Mouse (Mus musculus) limb, embryonic 13.5 days (tissue): ENCODE data around the gene 1110032A03Rik. TPM values are rescaled to one million over a fixed set of nuclear protein-coding genes. Genes with fewer than 3 reads are reported as not detected.

Experiments used
- ATAC-seq: fragments of 200-750 bp; cut with Nextera tagmentation; 2 replicates; pipeline ENCODE4 v1.8.0; 2017; ENCODE audit warnings: low read depth, moderate number of reproducible peaks, moderate TSS enrichment; ENCODE audit not compliant: low FRiP score
- H3K27ac ChIP-seq: fragments of 300-500 bp; sonication (generic); 2 replicates; pipeline ENCODE4 v1.5.1; 2015; ENCODE audit warnings: inconsistent platforms, mild to moderate bottlenecking, moderate library complexity
- H3K27me3 ChIP-seq: fragments of 300-500 bp; sonication (generic); 2 replicates; pipeline ENCODE4 v1.6.1; 2015; ENCODE audit warnings: mild to moderate bottlenecking, inconsistent platforms
- H3K36me3 ChIP-seq: fragments of 300-500 bp; sonication (generic); 2 replicates; pipeline ENCODE4 v1.6.1; 2015; ENCODE audit warnings: inconsistent platforms, mild to moderate bottlenecking, moderate library complexity
- H3K4me1 ChIP-seq: fragments of 300-500 bp; sonication (generic); 2 replicates; pipeline ENCODE4 v1.6.1; 2015; ENCODE audit warnings: inconsistent platforms
- H3K4me2 ChIP-seq: fragments of 300-500 bp; sonication (generic); replicated peaks from 2 replicates; pipeline ENCODE4 v1.6.1; 2015; ENCODE audit warnings: inconsistent platforms, mild to moderate bottlenecking, moderate library complexity
- H3K4me3 ChIP-seq: fragments of 300-500 bp; sonication (generic); 2 replicates; pipeline ENCODE4 v1.5.1; 2015; ENCODE audit warnings: moderate library complexity, mild to moderate bottlenecking, inconsistent platforms
- H3K9ac ChIP-seq: fragments of 300-500 bp; sonication (generic); 2 replicates; pipeline ENCODE4 v1.6.1; 2015; ENCODE audit warnings: mild to moderate bottlenecking, inconsistent platforms
- H3K9me3 ChIP-seq: fragments of 300-500 bp; sonication (generic); 2 replicates; pipeline ENCODE4 v1.6.1; 2016; ENCODE audit warnings: inconsistent platforms
- WGBS: fragments of 180-500 bp; shearing (Covaris S2); methylation state at CpG from one replicate; pipeline ENCODE4 v1.1.7; 2015; 5-methylcytosine and 5-hydroxymethylcytosine counted together
- polyA plus RNA-seq: library from polyadenylated mRNA; unstranded; fragments of >200 nt; fragmentation: Nextera tagmentation; extraction: Ambion mirVana; gene quantifications from 2 replicates; pipeline ENCODE4 v1.2.1, GENCODE M21; 2015

1110032A03Rik gene
- polyA plus RNA-seq, 1 experiment from 2014 or later = 31.3 TPM

DNA sequence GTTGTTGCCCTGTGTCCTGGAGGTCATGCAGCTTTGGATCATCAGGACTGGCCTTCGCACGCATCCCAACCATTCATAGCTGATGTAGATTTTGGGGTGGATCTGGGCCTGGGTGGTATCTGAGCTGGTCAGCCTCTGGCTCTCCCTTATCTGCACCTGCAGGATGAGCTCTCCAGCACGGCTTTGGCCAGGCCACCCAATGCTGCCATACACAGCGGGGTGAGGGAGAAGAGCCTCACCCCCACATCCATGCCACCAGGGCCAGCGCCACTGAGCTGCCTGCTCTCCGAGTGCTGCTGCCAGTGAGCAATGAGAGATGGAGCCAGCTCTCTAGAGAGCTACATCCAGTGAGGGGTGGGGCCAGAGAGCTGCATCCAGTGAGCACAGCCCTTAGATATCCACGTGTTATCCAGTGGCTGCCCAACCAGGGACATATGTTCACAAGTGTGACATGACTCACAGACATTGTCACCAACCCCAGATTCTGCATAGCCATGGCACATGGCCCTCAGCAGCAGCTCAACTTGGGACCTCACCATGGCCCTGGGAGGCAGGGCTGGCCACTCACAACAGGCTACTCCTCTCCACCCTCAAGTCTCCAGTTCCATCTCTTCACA lies 27.8 kb upstream of the 1110032A03Rik start:
- ATAC-seq = no peak
- Histone ChIP-seq H3K4me1 (no peaks in the 10 kb centered on the region), H3K36me3 (peaks cover 91% of the 10 kb centered on the region), H3K27ac (no peak overlapping the region), H3K9me3 (no peaks in the 10 kb centered on the region), H3K4me2 (no peak overlapping the region), H3K27me3 (no peaks in the 10 kb centered on the region), H3K4me3 (no peak overlapping the region), H3K9ac (no peak overlapping the region)
- WGBS = 91% methylated on average over 7 of the region's 7 CpGs

DNA sequence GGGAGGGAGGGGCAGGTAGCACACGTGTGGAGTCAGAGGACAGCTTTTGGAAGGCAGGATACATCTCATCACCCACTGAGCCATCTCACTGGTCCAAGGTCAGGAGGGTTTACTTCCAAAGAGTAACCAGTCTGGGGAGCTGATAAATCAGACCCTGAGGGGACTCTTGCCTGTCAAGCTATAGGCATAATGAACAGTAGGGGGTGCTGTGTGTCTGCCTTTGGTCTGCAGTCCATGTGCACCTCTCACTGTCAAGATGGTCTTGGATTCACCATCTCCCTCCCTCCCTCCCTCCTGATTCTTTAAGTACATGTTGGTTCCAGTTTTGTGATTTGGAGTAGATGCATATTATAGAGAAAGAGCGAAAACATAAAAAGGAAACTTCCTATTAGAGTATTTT lies 25.7 kb upstream of the 1110032A03Rik start:
- no peak overlapping the region for H3K27ac ChIP-seq
- ATAC-seq = no peak
- H3K27me3 ChIP-seq = no peaks in the 10 kb centered on the region
- 71% methylated on average over 2 of the region's 2 CpGs for WGBS
- H3K4me2 ChIP-seq = no peak overlapping the region
- H3K4me1 ChIP-seq = no peaks in the 10 kb centered on the region
- H3K36me3 ChIP-seq = peaks cover 88% of the 10 kb centered on the region
- H3K9me3 ChIP-seq = no peaks in the 10 kb centered on the region
- no peak overlapping the region for H3K4me3 ChIP-seq
- H3K9ac ChIP-seq = no peak overlapping the region

DNA sequence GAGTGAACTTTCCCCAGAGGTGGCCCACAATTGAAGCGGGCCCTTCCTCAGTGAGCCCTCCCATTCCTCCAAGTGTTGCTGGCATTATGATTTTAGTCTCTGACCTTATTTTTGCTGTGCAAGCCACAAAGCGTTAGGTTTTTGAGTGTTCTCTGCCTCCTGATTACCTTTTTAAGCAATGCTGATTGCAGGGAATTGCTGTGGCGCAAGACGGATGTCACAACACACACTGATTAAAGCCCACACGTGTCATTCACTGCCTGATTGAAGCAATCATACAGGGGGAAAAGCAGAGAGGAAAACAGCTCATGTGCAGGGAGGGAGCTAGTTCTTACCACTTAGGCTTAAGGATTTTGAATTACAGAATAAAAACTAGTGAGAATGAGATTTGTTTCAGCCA lies 23.0 kb upstream of the 1110032A03Rik start:
- WGBS = 92% methylated on average over 5 of the region's 5 CpGs
- no peak for ATAC-seq
- H3K9ac ChIP-seq = no peak overlapping the region
- H3K4me1 ChIP-seq = no peaks in the 10 kb centered on the region
- H3K4me2 ChIP-seq = no peak overlapping the region
- H3K4me3 ChIP-seq = no peak overlapping the region
- H3K9me3 ChIP-seq = no peaks in the 10 kb centered on the region
- no peaks in the 10 kb centered on the region for H3K27me3 ChIP-seq
- peaks cover 87% of the 10 kb centered on the region for H3K36me3 ChIP-seq
- H3K27ac ChIP-seq = no peak overlapping the region

DNA sequence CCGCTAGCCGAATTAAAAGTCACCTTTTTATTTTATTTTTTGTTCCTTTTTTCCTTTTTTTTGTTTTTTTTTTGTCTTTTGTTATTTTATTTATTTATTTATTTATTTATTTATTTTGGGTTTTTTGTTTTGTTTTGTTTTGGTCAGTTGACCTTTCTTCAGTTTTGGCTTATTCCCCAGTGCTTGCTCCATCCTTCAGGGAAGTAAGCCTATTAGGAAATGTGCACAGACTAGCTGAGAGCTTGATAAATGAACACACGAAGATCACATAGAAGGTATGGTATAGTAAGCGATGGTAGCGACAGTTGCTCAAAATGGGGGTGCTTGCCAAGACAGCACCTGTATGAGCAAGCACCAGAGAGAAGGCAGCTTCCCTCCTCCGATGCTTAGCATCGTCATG lies 22.3 kb upstream of the 1110032A03Rik start:
- ATAC-seq = no peak
- Histone ChIP-seq H3K9me3 (no peaks in the 10 kb centered on the region), H3K36me3 (peaks cover 82% of the 10 kb centered on the region), H3K4me3 (no peak overlapping the region), H3K4me2 (no peak overlapping the region), H3K9ac (no peak overlapping the region), H3K27me3 (no peaks in the 10 kb centered on the region), H3K4me1 (no peaks in the 10 kb centered on the region), H3K27ac (no peak overlapping the region)
- 96% methylated on average over 7 of the region's 7 CpGs for WGBS

DNA sequence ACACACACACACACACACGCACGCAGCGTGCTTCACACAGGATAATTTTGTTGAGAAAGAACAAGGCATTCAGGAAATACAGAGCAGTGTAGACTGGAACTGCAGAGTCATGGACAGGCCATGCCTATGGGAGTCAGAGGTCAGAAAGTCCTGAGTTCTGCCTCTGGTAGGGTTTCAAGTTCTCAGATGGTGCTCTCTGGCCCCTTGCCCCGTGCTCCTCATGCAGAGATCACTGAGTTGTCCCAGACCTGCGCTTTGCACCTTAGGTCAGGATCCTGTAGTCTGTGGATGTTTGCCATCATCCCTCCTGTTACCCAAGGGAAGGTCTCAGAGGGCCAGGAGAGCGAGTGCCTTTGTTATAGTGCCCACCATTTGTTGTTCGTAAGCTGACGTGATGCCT lies 21.5 kb upstream of the 1110032A03Rik start:
- Histone ChIP-seq H3K9ac (no peak overlapping the region), H3K27me3 (no peaks in the 10 kb centered on the region), H3K4me1 (no peaks in the 10 kb centered on the region), H3K4me2 (no peak overlapping the region), H3K27ac (no peak overlapping the region), H3K36me3 (peaks cover 82% of the 10 kb centered on the region), H3K9me3 (no peaks in the 10 kb centered on the region), H3K4me3 (no peak overlapping the region)
- WGBS = 84% methylated on average over 8 of the region's 8 CpGs
- no peak for ATAC-seq

DNA sequence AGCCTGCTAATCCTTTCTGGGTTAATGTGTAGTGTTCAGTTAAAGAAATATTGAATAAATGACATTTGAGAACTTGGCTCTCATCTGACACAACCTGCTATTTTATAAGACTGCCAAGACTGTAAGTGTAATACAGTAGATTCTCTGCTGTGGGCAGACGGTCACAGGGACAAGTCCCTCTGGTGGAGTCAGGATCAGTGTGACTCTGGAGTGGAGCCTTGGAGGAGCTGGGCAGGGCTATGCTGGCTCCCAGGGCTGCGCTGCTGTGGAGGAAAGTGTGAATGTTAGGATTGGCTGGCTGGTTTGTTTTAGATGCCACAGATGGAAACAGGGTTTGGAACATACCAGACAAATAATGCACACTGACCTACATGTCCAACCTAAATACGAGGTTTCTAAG lies 19.9 kb upstream of the 1110032A03Rik start:
- H3K4me3 ChIP-seq = no peak overlapping the region
- no peaks in the 10 kb centered on the region for H3K4me1 ChIP-seq
- H3K27ac ChIP-seq = no peak overlapping the region
- ATAC-seq = no peak
- H3K4me2 ChIP-seq = no peak overlapping the region
- no peak overlapping the region for H3K9ac ChIP-seq
- H3K36me3 ChIP-seq = peaks cover 80% of the 10 kb centered on the region
- WGBS = 92% methylated on average over 3 of the region's 3 CpGs
- no peaks in the 10 kb centered on the region for H3K9me3 ChIP-seq
- H3K27me3 ChIP-seq = no peaks in the 10 kb centered on the region

DNA sequence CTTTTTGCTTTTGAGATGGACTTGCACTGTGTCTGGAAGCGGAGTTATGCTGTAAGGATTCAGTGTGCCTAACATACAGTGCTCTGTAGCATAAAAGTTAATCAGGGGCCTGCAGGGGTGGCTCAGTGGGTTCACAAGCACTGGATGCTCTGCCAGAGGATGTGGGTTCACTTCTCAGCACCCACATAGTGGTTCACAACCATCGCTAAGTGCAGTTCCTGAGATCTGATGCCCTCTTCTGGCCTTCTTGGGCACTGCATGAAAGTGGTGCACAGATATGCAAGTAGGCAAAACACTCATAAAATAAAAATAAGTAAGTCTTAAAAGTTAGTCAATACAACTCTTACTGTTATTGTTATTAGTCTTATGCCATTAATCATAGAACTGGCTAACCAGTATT lies 6.8 kb upstream of the 1110032A03Rik start:
- H3K4me3 ChIP-seq = no peak overlapping the region
- ATAC-seq = no peak
- 75% methylated on average over 2 of the region's 2 CpGs for WGBS
- H3K4me1 ChIP-seq = no peaks in the 10 kb centered on the region
- H3K27ac ChIP-seq = no peak overlapping the region
- no peak overlapping the region for H3K4me2 ChIP-seq
- H3K9me3 ChIP-seq = no peaks in the 10 kb centered on the region
- peaks cover 85% of the 10 kb centered on the region for H3K36me3 ChIP-seq
- no peak overlapping the region for H3K9ac ChIP-seq
- H3K27me3 ChIP-seq = no peaks in the 10 kb centered on the region

DNA sequence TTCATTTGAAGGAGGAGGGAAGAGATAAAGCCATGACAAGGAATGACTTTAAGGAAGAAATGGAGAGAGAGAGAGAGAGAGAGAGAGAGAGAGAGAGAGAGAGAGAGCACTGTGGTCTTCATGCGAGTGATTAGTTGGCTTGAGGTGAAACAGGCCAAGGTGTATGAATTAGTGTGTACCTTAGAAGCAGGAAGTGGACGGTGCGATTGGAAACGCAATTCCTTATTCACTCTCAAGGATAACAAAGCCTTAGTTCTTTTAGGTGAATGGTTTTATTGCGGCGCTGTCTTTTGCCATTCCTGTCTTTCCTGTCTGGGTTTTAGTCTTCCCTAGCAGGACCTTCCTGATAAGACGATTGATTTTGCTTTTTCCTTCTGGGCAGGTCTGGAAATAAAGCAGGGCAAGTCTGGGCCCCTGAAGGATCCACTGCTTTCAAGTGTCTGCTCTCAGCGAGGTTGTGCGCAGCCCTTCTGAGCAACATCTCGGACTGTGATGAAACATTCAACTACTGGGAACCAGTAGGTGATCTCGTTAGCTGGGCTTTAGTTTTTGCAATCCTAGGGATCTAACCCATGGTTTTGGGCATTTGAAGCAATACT lies 941 bp upstream of the 1110032A03Rik start:
- Histone ChIP-seq H3K4me2 (peak overlapping the region; percentile 83), H3K27me3 (no peaks in the 10 kb centered on the region), H3K4me1 (peaks cover 17% of the 10 kb centered on the region), H3K36me3 (peaks cover 44% of the 10 kb centered on the region), H3K4me3 (peak overlapping the region; percentile 74), H3K9me3 (no peaks in the 10 kb centered on the region), H3K9ac (peak overlapping the region; percentile 87), H3K27ac (no peak overlapping the region; the same call in 1 of the 2 replicates)
- WGBS = 55% methylated on average over 11 of the region's 11 CpGs
- ATAC-seq = no peak

DNA sequence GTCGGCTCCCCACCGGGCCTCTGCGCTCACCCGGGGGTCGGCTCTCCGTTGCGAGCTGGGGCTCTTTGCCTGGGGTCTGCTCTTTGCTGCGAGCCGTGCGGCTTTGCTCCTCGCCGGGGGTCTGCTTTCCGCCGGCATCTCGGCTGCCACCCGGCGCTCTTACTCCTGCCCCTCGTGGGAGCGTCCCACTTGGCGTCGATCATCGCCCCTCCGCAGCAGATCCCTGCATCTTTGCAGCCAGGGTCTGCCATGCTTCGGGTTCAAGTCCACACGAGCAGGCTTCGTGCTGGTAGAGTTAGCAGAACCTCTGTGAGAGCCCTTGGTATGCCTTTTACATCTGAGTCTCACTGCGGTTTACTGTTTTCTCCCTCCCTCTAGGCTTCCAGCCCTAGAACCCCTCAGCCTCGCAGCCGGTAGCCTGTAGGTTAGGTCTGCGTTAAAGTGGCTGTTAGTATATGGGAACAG lies 374 bp upstream of the 1110032A03Rik start:
- H3K27me3 ChIP-seq = no peaks in the 10 kb centered on the region
- H3K4me2 ChIP-seq = peak overlapping the region; percentile 83
- H3K9me3 ChIP-seq = no peaks in the 10 kb centered on the region
- peak; percentile 61 for ATAC-seq
- peak overlapping the region; percentile 74 for H3K4me3 ChIP-seq
- 0% methylated on average over 28 of the region's 30 CpGs for WGBS
- H3K9ac ChIP-seq = peak overlapping the region; percentile 87
- H3K4me1 ChIP-seq = peaks cover 17% of the 10 kb centered on the region
- peaks cover 41% of the 10 kb centered on the region for H3K36me3 ChIP-seq
- H3K27ac ChIP-seq = peak overlapping the region; percentile 94

DNA sequence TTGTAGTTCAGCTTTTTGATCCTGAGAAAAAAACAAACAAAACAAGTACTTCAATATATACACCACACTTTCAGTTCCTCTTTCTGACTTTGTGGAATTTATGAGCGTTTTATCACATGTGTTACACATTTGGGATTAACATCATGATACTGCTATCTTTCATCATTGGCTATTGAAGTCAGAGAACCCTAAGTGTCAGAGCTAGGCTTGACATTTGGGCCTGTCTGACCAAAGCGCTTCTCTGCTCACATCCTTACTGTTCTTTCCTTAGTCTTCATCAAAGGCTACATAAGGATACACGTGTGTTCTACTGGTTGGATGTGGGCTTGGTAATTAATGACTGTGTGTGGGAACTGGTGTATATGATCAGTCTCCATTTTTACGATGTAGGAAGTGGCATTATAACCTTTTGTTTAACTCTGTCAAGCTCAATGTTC lies 1.3 kb downstream of the 1110032A03Rik start:
- ATAC-seq = no peak
- Histone ChIP-seq H3K36me3 (peaks cover 27% of the 10 kb centered on the region), H3K9me3 (no peaks in the 10 kb centered on the region), H3K27me3 (no peaks in the 10 kb centered on the region), H3K27ac (no peak overlapping the region), H3K4me1 (peaks cover 22% of the 10 kb centered on the region), H3K9ac (peak overlapping the region; percentile 87; the same call in 1 of the 2 replicates), H3K4me2 (peak overlapping the region; percentile 83), H3K4me3 (peak overlapping the region; percentile 74)
- 67% methylated on average over 4 of the region's 4 CpGs for WGBS

DNA sequence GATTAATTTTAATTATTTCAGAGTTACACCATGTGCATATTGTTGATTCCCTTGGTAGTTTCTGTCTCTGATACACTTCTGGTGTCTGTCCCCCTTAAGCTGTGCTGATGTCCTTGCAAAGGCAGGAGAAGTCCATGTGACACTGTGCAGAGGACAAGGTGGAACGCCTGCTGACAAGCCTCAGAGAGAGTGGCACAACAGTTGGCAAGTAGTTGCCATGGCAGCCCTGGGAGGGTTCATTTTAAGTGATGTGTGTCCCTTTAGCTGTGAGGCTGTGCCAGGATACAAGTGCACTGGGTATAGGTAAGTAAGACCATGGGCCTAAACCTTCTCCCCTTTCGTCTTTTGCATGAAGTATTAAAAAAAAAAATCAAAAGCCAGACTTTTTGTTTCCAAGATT lies 5.3 kb downstream of the 1110032A03Rik start:
- no peak for ATAC-seq

DNA sequence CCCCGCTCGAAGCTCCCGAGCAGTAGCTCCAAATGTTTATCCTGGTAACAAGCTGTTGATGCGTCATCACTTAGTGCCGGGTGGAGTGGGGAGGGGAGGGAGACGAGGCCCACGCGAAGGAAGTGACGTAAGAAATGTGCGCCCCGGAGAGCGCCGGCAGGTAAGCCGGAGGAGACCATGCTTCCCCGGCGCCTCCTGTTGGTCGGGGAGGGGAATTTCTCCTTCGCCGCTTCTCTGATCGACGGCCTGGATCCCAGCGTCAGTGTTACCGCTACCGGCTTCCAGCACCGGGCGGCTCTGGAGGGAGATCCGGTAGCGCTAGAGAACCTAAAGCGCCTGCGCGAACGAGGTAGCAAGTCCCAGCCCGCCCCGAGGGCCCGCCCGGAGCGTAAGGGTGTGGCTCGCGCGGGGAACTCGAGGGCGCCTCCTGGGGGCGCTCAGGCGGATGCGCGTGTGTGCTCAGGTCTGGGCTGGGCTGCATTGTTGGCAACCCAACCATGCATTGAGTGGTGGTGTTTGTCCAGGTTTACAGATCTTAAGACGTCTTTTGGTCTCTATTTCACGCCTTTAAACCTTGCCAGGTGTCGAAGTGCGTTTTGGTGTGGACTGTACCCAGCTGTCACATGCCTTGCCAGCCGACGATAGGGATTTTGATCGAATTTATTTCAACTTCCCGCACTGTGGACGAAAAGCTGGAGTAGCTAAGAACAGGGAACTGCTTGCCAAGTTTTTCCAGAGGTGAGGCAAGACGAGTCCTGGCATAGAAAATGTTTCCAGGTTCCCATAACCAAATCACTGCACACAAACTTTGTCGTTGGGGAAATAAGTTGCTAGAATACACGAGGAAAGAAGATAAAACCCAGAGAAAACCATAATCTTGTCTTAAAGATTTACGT lies 7.0 kb downstream of the 1110032A03Rik start, which contains the start of gene Fdxacb1:
Gene Fdxacb1, plus strand, starts transcription at position 130 of the 896 bp plus-strand sequence.
- H3K4me1 ChIP-seq = peaks cover 11% of the 10 kb centered on the region
- ATAC-seq = peak; percentile 96
- peak within 1 kb of the TSS; percentile 70 for H3K9ac ChIP-seq
- 4% methylated on average over 59 of the region's 59 CpGs for WGBS
- no peaks in the 10 kb centered on the region for H3K27me3 ChIP-seq
- peak within 1 kb of the TSS; percentile 93 for H3K4me2 ChIP-seq
- H3K9me3 ChIP-seq = no peaks in the 10 kb centered on the region
- peak within 1 kb of the TSS; percentile 77 for H3K27ac ChIP-seq
- H3K4me3 ChIP-seq = peak within 1 kb of the TSS; percentile 63
- H3K36me3 ChIP-seq = peaks cover 19% of the 10 kb centered on the region

More for the DNA sequence above, 5.3 kb downstream of the 1110032A03Rik start:
- no peaks in the 10 kb centered on the region for H3K9me3 ChIP-seq
- H3K4me1 ChIP-seq = peaks cover 20% of the 10 kb centered on the region
- H3K27me3 ChIP-seq = no peaks in the 10 kb centered on the region
- H3K4me3 ChIP-seq = no peak overlapping the region
- H3K4me2 ChIP-seq = no peak overlapping the region
- H3K9ac ChIP-seq = no peak overlapping the region
- 89% methylated on average over 2 of the region's 2 CpGs for WGBS
- H3K27ac ChIP-seq = no peak overlapping the region
- H3K36me3 ChIP-seq = peaks cover 19% of the 10 kb centered on the region
